Mouse (Mus musculus) activated CD4-positive, CD25-positive, alpha-beta regulatory T cell, adult 4 months (primary cell): Measurements from ENCODE around the gene Ccdc57. TPM values are rescaled to one million over a fixed set of nuclear protein-coding genes. Genes with fewer than 3 reads are reported as not detected.

Experiments used
- ATAC-seq: one replicate; pipeline ENCODE4 v1.8.0; 2017
- polyA plus RNA-seq, 2 experiments: library from polyadenylated mRNA; unstranded; fragments of 100-300 nt; shearing (Covaris generic); gene quantifications; one replicate each; pipeline ENCODE4 v1.2.1; 2017

Gene Ccdc57
- polyA plus RNA-seq, 2 experiments from 2014 or later = 0.41 to 0.46 TPM

GRCm38 (mm10) chr11:120951731-120952730 lies 19.4 kb upstream of the Ccdc57 start:
- ATAC-seq = no peak

GRCm38 (mm10) chr11:120951237-120951636 lies 18.6 kb upstream of the Ccdc57 start:
- ATAC-seq = no peak

- peak; percentile 76 for ATAC-seq
Observed at GRCm38 (mm10) chr11:120950281-120951202, 17.9 kb upstream of the Ccdc57 start.

GRCm38 (mm10) chr11:120949863-120950262 lies 17.2 kb upstream of the Ccdc57 start:
- ATAC-seq = no peak

- ATAC-seq = peak; percentile 22
Observed at GRCm38 (mm10) chr11:120948861-120949851, 16.5 kb upstream of the Ccdc57 start.

- ATAC-seq = no peak
Observed at GRCm38 (mm10) chr11:120948328-120948727, 15.7 kb upstream of the Ccdc57 start, which contains the start of gene Slc16a3. TSS of gene Slc16a3 (plus strand) at chr11:120948480.

- no peak for ATAC-seq
Observed at GRCm38 (mm10) chr11:120945926-120946325, 13.3 kb upstream of the Ccdc57 start.

- ATAC-seq = no peak
Observed at GRCm38 (mm10) chr11:120945266-120945665, 12.6 kb upstream of the Ccdc57 start.

GRCm38 (mm10) chr11:120940959-120941358 lies 8.3 kb upstream of the Ccdc57 start:
- peak; percentile 77 for ATAC-seq

GRCm38 (mm10) chr11:120939712-120940341 lies 7.2 kb upstream of the Ccdc57 start:
- ATAC-seq = no peak

GRCm38 (mm10) chr11:120938795-120939194 lies 6.1 kb upstream of the Ccdc57 start:
- ATAC-seq = no peak

- no peak for ATAC-seq
Observed at GRCm38 (mm10) chr11:120937976-120938375, 5.3 kb upstream of the Ccdc57 start.

GRCm38 (mm10) chr11:120931479-120931878 lies 1.2 kb downstream of the Ccdc57 start:
- no peak for ATAC-seq

- no peak for ATAC-seq
Observed at GRCm38 (mm10) chr11:120928468-120928867, 4.2 kb downstream of the Ccdc57 start.

- no peak for ATAC-seq
Observed at GRCm38 (mm10) chr11:120922528-120922927, 10.1 kb downstream of the Ccdc57 start.

- no peak for ATAC-seq
Observed at GRCm38 (mm10) chr11:120917756-120918155, 14.9 kb downstream of the Ccdc57 start.

- ATAC-seq = peak; percentile 90
Observed at GRCm38 (mm10) chr11:120916477-120916876, 16.2 kb downstream of the Ccdc57 start.

- ATAC-seq = no peak
Observed at GRCm38 (mm10) chr11:120913796-120914195, 18.9 kb downstream of the Ccdc57 start.

- peak; percentile 82 for ATAC-seq
Observed at GRCm38 (mm10) chr11:120905430-120905873, 27.2 kb downstream of the Ccdc57 start.

GRCm38 (mm10) chr11:120904561-120904960 lies 28.1 kb downstream of the Ccdc57 start:
- ATAC-seq = no peak
